10 mouse cellular contexts compared by ENCODE assay signal in genomic region chr5:122136508-122137408, GRCm38 (mm10). TPM values are rescaled to one million over a fixed set of nuclear protein-coding genes. Genes with fewer than 3 reads are reported as not detected.
A peak's percentile ranks its signal among the peaks of the same experiment; 100 is the strongest.
DNase-seq lines count a peak whose midpoint lies in the region; ATAC-seq and TF ChIP-seq lines count a peak whose summit lies in the region.
"Had no signal": no experiment of that assay in that cellular context is flagged by ENCODE, and none has a peak within 500 bp of the region (broad histone marks: within the 10 kb centered on the region; RNA-seq: fewer than 3 reads in every experiment).

No protein-coding gene starts in this region.

- H3K9me3 ChIP-seq in heart, postnatal 0 days (replicated peaks; ENCODE audit: control insufficient read depth, low read length), result no peaks in the 10 kb centered on the region
- H3K9me3 ChIP-seq: hindbrain, embryonic 13.5 days had no signal

- H3K36me3 ChIP-seq in heart, postnatal 0 days (replicated peaks; ENCODE audit: control insufficient read depth, insufficient read depth, low read length), result no peaks in the 10 kb centered on the region
- H3K36me3 ChIP-seq: hindbrain, embryonic 13.5 days had no signal

- 12% methylated on average over 14 of the region's 14 CpGs for WGBS in heart, postnatal 0 days

- TF ChIP-seq CTCF in heart, postnatal 0 days (IDR thresholded peaks at IDR 0.05; ENCODE audit: low read depth), result no peak

- H3K27ac ChIP-seq in heart, postnatal 0 days (ENCODE audit: low read depth), result peak overlapping the region; percentile 79
- H3K27ac ChIP-seq: hindbrain, embryonic 13.5 days had no signal

- no peak overlapping the region for H3K9ac ChIP-seq in heart, postnatal 0 days (replicated peaks; ENCODE audit: low read depth, low read length)
- H3K9ac ChIP-seq: hindbrain, embryonic 13.5 days had no signal

- peak; percentile 54; the same call in 1 of the 2 replicates for TF ChIP-seq EP300 in heart, postnatal 0 days (IDR thresholded peaks at IDR 0.05; ENCODE audit: low read depth)

- H3K4me3 ChIP-seq in heart, postnatal 0 days (ENCODE audit: low read depth, low read length), result no peak overlapping the region
- H3K4me3 ChIP-seq: hindbrain, embryonic 13.5 days had no signal

- peak; percentile 69 for ATAC-seq in heart, postnatal 0 days (ENCODE audit: insufficient read depth, low read depth)

- DNase-seq in urinary bladder, postnatal 25 days (ENCODE audit: low spot score), result peak; percentile 50
- no peak for DNase-seq in urinary bladder, postnatal 10 days (ENCODE audit: low spot score)
- peak; percentile 80 for DNase-seq in heart, postnatal 0 days (ENCODE audit: low spot score)
- peak; percentile 65 for DNase-seq in lung, postnatal 10 days
- DNase-seq in urinary bladder, postnatal 4 days (ENCODE audit: low spot score in 2 of 2), result peak; percentile 74 to 76
- DNase-seq in T-cell, adult 2 months (ENCODE audit: low spot score), result no peak
- DNase-seq in left cerebral cortex, postnatal 10 days (ENCODE audit: extremely low spot score in 1 of 2, low spot score in 2 of 2), result no peak
- DNase-seq in thymus, postnatal 10 days (ENCODE audit: low spot score in 2 of 2), result no peak

- intact Hi-C loops in left cerebral cortex, postnatal 10 days (cut with DNase I), result no loop called here

- H3K4me2 ChIP-seq in heart, postnatal 0 days (ENCODE audit: low read depth, low read length), result no peak overlapping the region
- H3K4me2 ChIP-seq: hindbrain, embryonic 13.5 days had no signal

- peaks cover 29% of the 10 kb centered on the region for H3K4me1 ChIP-seq in heart, postnatal 0 days (ENCODE audit: control insufficient read depth, insufficient read depth)

- H3K27me3 ChIP-seq in heart, postnatal 0 days (ENCODE audit: control insufficient read depth, insufficient read depth, low read length), result no peaks in the 10 kb centered on the region

RNA-seq across cellular contexts. Expression of gene Ccdc63, which starts 3.9 kb away (rescaled TPM):
- not detected in 2 replicates for total RNA-seq in heart, postnatal 0 days (2014; rRNA removed; ENCODE audit: low replicate concordance)
- polyA plus RNA-seq in heart, postnatal 0 days (2015; fragmentation: Nextera tagmentation; extraction: Ambion mirVana), result 0.26 and 0.27 TPM in 2 replicates
- 1 to 10 TPM in 1 of 2 experiments, under 1 TPM in 1; 0.24 to 1.2 TPM for total RNA-seq in left cerebral cortex, postnatal 10 days (2021)
- polyA plus RNA-seq: hindbrain, embryonic 13.5 days; limb, embryonic 11.5 days had no signal

RNA-seq across cellular contexts. Expression of gene Ppp1cc, which starts 21.3 kb away (rescaled TPM):
- total RNA-seq in heart, postnatal 0 days (2014; rRNA removed; ENCODE audit: low replicate concordance), result 199 and 295 TPM in 2 replicates
- 146 and 157 TPM in 2 replicates for polyA plus RNA-seq in heart, postnatal 0 days (2015; fragmentation: Nextera tagmentation; extraction: Ambion mirVana)
- 100 to 1,000 TPM; 170 to 190 TPM for total RNA-seq in left cerebral cortex, postnatal 10 days (2021)

RNA-seq across cellular contexts. Expression of gene Myl2, which starts 36.0 kb away (rescaled TPM):
- 7,568 and 8,637 TPM in 2 replicates for total RNA-seq in heart, postnatal 0 days (2014; rRNA removed; ENCODE audit: low replicate concordance)
- 15,488 and 15,525 TPM in 2 replicates for polyA plus RNA-seq in heart, postnatal 0 days (2015; fragmentation: Nextera tagmentation; extraction: Ambion mirVana)
- 1 to 10 TPM in 1 of 2 experiments, under 1 TPM in 1; 0.97 to 1.4 TPM for total RNA-seq in left cerebral cortex, postnatal 10 days (2021)

Comparison
In these comparisons a context has a peak if more than half of its experiments do, and no peak if none do; other contexts are left out.
1. DNase-seq: peak in urinary bladder, postnatal 25 days (single experiment), heart, postnatal 0 days (single experiment), lung, postnatal 10 days (single experiment) and urinary bladder, postnatal 4 days (2 of 2); none in urinary bladder, postnatal 10 days (single experiment), T-cell, adult 2 months (single experiment), left cerebral cortex, postnatal 10 days (0 of 2) and thymus, postnatal 10 days (0 of 2).
2. RNA of gene Myl2, which starts 36.0 kb away (total RNA-seq): 7,568 to 8,637 TPM in heart, postnatal 0 days; 0.97 to 1.4 TPM in left cerebral cortex, postnatal 10 days; every median in the first group is over 1,000 times any median in the second.